Mouse (Mus musculus) brown adipose tissue, adult 24 weeks (tissue): ENCODE data around the gene Serpinb6a. TPM values are rescaled to one million over a fixed set of nuclear protein-coding genes. Genes with fewer than 3 reads are reported as not detected.
"Not testable (repeated sequence)": the region's sequence is repeated elsewhere in the genome, so short reads cannot be mapped to it uniquely, and the experiment has no call there.

ENCODE experiments used
- H3K27ac ChIP-seq: fragments of 200-500 bp; replicated peaks from 2 replicates; pipeline ENCODE4 v1.5.1; 2012; ENCODE audit warnings: low read depth, mild to moderate bottlenecking, low read length
- H3K4me1 ChIP-seq: fragments of 200-500 bp; 2 replicates; pipeline ENCODE4 v1.6.1; 2012; ENCODE audit warnings: low read length, mixed read lengths; ENCODE audit not compliant: control insufficient read depth, insufficient read depth, insufficient read length
- H3K4me3 ChIP-seq: fragments of 200-500 bp; 2 replicates; pipeline ENCODE4 v1.5.1; 2012; ENCODE audit warnings: low read depth, mild to moderate bottlenecking, low read length, moderate library complexity; ENCODE audit not compliant: insufficient read depth
- polyA plus RNA-seq: library from polyadenylated mRNA; stranded (reverse); fragments of >200 nt; gene quantifications from 2 replicates; pipeline ENCODE4 v1.2.4, GENCODE M21; 2012; ENCODE audit not compliant: missing spikeins, insufficient read depth, insufficient read length

Gene Serpinb6a
- polyA plus RNA-seq, 1 experiment: 80.3 TPM

- H3K4me3 ChIP-seq: no peak overlapping the region
- peaks cover 3% of the 10 kb centered on the region; the same call in 1 of the 2 replicates for H3K4me1 ChIP-seq
- no peak overlapping the region for H3K27ac ChIP-seq
Measured at GRCm38 (mm10) chr13:33952947-33953346, 49.6 kb downstream of the Serpinb6a start.

- Histone ChIP-seq H3K27ac (no peak overlapping the region), H3K4me3 (no peak overlapping the region), H3K4me1 (peaks cover 3% of the 10 kb centered on the region; the same call in 1 of the 2 replicates)
Measured at GRCm38 (mm10) chr13:33952075-33952449, 50.5 kb downstream of the Serpinb6a start.

- Histone ChIP-seq H3K4me3 (no peak overlapping the region), H3K27ac (no peak overlapping the region), H3K4me1 (peaks cover 3% of the 10 kb centered on the region; the same call in 1 of the 2 replicates)
Measured at GRCm38 (mm10) chr13:33951308-33952074, 51.1 kb downstream of the Serpinb6a start.

- Histone ChIP-seq H3K4me1 (no peaks in the 10 kb centered on the region), H3K27ac (no peak overlapping the region)
Measured at GRCm38 (mm10) chr13:33942212-33942779, 60.3 kb downstream of the Serpinb6a start.

GRCm38 (mm10) chr13:33941288-33941808 lies 61.2 kb downstream of the Serpinb6a start:
- Histone ChIP-seq H3K27ac (no peak overlapping the region), H3K4me1 (no peaks in the 10 kb centered on the region), H3K4me3 (no peak overlapping the region)

More at GRCm38 (mm10) chr13:33942212-33942779, 60.3 kb downstream of the Serpinb6a start:
- H3K4me3 ChIP-seq: no peak overlapping the region

- H3K4me1 ChIP-seq, H3K27ac ChIP-seq, H3K4me3 ChIP-seq: not testable (repeated sequence)
Measured at GRCm38 (mm10) chr13:33937587-33937986, 65.0 kb downstream of the Serpinb6a start.

- Histone ChIP-seq H3K4me1 (no peaks in the 10 kb centered on the region), H3K4me3 (no peak overlapping the region), H3K27ac (no peak overlapping the region)
Measured at GRCm38 (mm10) chr13:33937151-33937550, 65.4 kb downstream of the Serpinb6a start.

- peak overlapping the region; percentile 68 for H3K27ac ChIP-seq
Measured at GRCm38 (mm10) chr13:33935465-33936181, 67.0 kb downstream of the Serpinb6a start.

GRCm38 (mm10) chr13:33934743-33935142 lies 67.9 kb downstream of the Serpinb6a start:
- H3K4me3 ChIP-seq: peak overlapping the region; percentile 86
- H3K27ac ChIP-seq: peak overlapping the region; percentile 68
- H3K4me1 ChIP-seq: peaks cover 3% of the 10 kb centered on the region; the same call in 1 of the 2 replicates

More at GRCm38 (mm10) chr13:33935465-33936181, 67.0 kb downstream of the Serpinb6a start:
- Histone ChIP-seq H3K4me1 (peaks cover 3% of the 10 kb centered on the region; the same call in 1 of the 2 replicates), H3K4me3 (peak overlapping the region; percentile 86)

- peaks cover 3% of the 10 kb centered on the region; the same call in 1 of the 2 replicates for H3K4me1 ChIP-seq
- H3K27ac ChIP-seq: no peak overlapping the region
- no peak overlapping the region for H3K4me3 ChIP-seq
Measured at GRCm38 (mm10) chr13:33930912-33931311, 71.7 kb downstream of the Serpinb6a start.

GRCm38 (mm10) chr13:33930281-33930680 lies 72.3 kb downstream of the Serpinb6a start:
- H3K4me3 ChIP-seq: no peak overlapping the region
- H3K27ac ChIP-seq: no peak overlapping the region
- peaks cover 3% of the 10 kb centered on the region; the same call in 1 of the 2 replicates for H3K4me1 ChIP-seq

- no peak overlapping the region for H3K27ac ChIP-seq
- H3K4me3 ChIP-seq: no peak overlapping the region
- no peaks in the 10 kb centered on the region for H3K4me1 ChIP-seq
Measured at GRCm38 (mm10) chr13:33921699-33922098, 80.9 kb downstream of the Serpinb6a start.

GRCm38 (mm10) chr13:33921041-33921440 lies 81.6 kb downstream of the Serpinb6a start:
- no peaks in the 10 kb centered on the region for H3K4me1 ChIP-seq
- no peak overlapping the region for H3K4me3 ChIP-seq
- no peak overlapping the region for H3K27ac ChIP-seq

GRCm38 (mm10) chr13:33906821-33907220 lies 95.8 kb downstream of the Serpinb6a start:
- Histone ChIP-seq H3K4me3 (no peak overlapping the region), H3K27ac (no peak overlapping the region), H3K4me1 (no peaks in the 10 kb centered on the region)
